Mouse (Mus musculus) embryo, embryonic 10.5 days (tissue): Measurements from ENCODE around the gene Ciao2b.
"Not testable (repeated sequence)": the region's sequence is repeated elsewhere in the genome, so short reads cannot be mapped to it uniquely, and the experiment has no call there.

Experiments
- DNase-seq: peaks from one replicate; pipeline ENCODE4 v3.0.0-alpha.2; 2015; ENCODE audit warnings: low spot score

Gene Ciao2b

GRCm38 (mm10) chr8:104641426-104642323 is at the start of gene Ciao2b:
TSS of gene Ciao2b (minus strand) at chr8:104641965.
- DNase-seq: peak; percentile 92

GRCm38 (mm10) chr8:104688433-104688832 is 46.7 kb upstream of the Ciao2b start:
- no peak for DNase-seq

- DNase-seq: no peak
Measured at GRCm38 (mm10) chr8:104655614-104656013, 13.8 kb upstream of the Ciao2b start.

- peak; percentile 95 for DNase-seq
Measured at GRCm38 (mm10) chr8:104654984-104655383, 13.2 kb upstream of the Ciao2b start.

- DNase-seq: not testable (repeated sequence)
Measured at GRCm38 (mm10) chr8:104644187-104644586, 2.4 kb upstream of the Ciao2b start.

GRCm38 (mm10) chr8:104642324-104642654 is 524 bp upstream of the Ciao2b start:
- DNase-seq: no peak

- DNase-seq: no peak
Measured at GRCm38 (mm10) chr8:104640831-104641370, 864 bp downstream of the Ciao2b start.

GRCm38 (mm10) chr8:104640241-104640640 is 1.5 kb downstream of the Ciao2b start:
- DNase-seq: no peak

GRCm38 (mm10) chr8:104638010-104638409 is 3.8 kb downstream of the Ciao2b start:
- DNase-seq: no peak

GRCm38 (mm10) chr8:104635004-104635710 is 6.6 kb downstream of the Ciao2b start:
- no peak for DNase-seq

- no peak for DNase-seq
Measured at GRCm38 (mm10) chr8:104633156-104633744, 8.5 kb downstream of the Ciao2b start.

GRCm38 (mm10) chr8:104632486-104632885 is 9.3 kb downstream of the Ciao2b start:
- no peak for DNase-seq

- no peak for DNase-seq
Measured at GRCm38 (mm10) chr8:104631975-104632374, 9.8 kb downstream of the Ciao2b start.

- peak; percentile 40 for DNase-seq
Measured at GRCm38 (mm10) chr8:104630981-104631663, 10.6 kb downstream of the Ciao2b start, which contains the start of gene Rrad. TSS of gene Rrad (minus strand) at chr8:104631327.

- peak; percentile 21 for DNase-seq
Measured at GRCm38 (mm10) chr8:104630574-104630973, 11.2 kb downstream of the Ciao2b start.

- no peak for DNase-seq
Measured at GRCm38 (mm10) chr8:104630111-104630479, 11.7 kb downstream of the Ciao2b start.

- no peak for DNase-seq
Measured at GRCm38 (mm10) chr8:104629306-104630110, 12.3 kb downstream of the Ciao2b start.

GRCm38 (mm10) chr8:104628402-104628801 is 13.4 kb downstream of the Ciao2b start:
- no peak for DNase-seq

GRCm38 (mm10) chr8:104627065-104627740 is 14.6 kb downstream of the Ciao2b start:
- no peak for DNase-seq

- DNase-seq: no peak
Measured at GRCm38 (mm10) chr8:104624161-104624560, 17.6 kb downstream of the Ciao2b start, which contains the start of gene Cdh16. TSS of gene Cdh16 (minus strand) at chr8:104624396.
